Mouse (Mus musculus): ENCODE data around the gene Asap2.

Asap2 gene

GRCm38 (mm10) chr12:21166884-21167575 lies 176.8 kb downstream of the Asap2 start:
- no peak for DNase-seq (ENCODE audit: low spot score)

GRCm38 (mm10) chr12:21167741-21168140 lies 177.5 kb downstream of the Asap2 start:
- no peak for DNase-seq (ENCODE audit: low spot score)

- DNase-seq (ENCODE audit: low spot score), result no peak
These were observed 177.9 kb downstream of the Asap2 start for GRCm38 (mm10) chr12:21168149-21168548.

- DNase-seq (ENCODE audit: low spot score), result no peak
These were observed 181.7 kb downstream of the Asap2 start for GRCm38 (mm10) chr12:21171776-21172490.

GRCm38 (mm10) chr12:21173847-21174412 lies 183.7 kb downstream of the Asap2 start:
- no peak for DNase-seq (ENCODE audit: low spot score)

- DNase-seq (ENCODE audit: low spot score), result no peak
These were observed 186.1 kb downstream of the Asap2 start for GRCm38 (mm10) chr12:21176399-21176798.

GRCm38 (mm10) chr12:21177123-21177698 lies 187.0 kb downstream of the Asap2 start:
- no peak for DNase-seq (ENCODE audit: low spot score)

- DNase-seq (ENCODE audit: low spot score), result no peak
These were observed 189.8 kb downstream of the Asap2 start for GRCm38 (mm10) chr12:21180091-21180490.

GRCm38 (mm10) chr12:21182786-21183185 lies 192.5 kb downstream of the Asap2 start:
- DNase-seq (ENCODE audit: low spot score), result no peak

GRCm38 (mm10) chr12:21183321-21183720 lies 193.1 kb downstream of the Asap2 start:
- DNase-seq (ENCODE audit: low spot score), result no peak

GRCm38 (mm10) chr12:21186145-21186544 lies 195.9 kb downstream of the Asap2 start:
- no peak for DNase-seq (ENCODE audit: low spot score)

- no peak for DNase-seq (ENCODE audit: low spot score)
These were observed 198.6 kb downstream of the Asap2 start for GRCm38 (mm10) chr12:21188880-21189279.

GRCm38 (mm10) chr12:21191546-21191945 lies 201.3 kb downstream of the Asap2 start:
- DNase-seq (ENCODE audit: low spot score), result no peak

GRCm38 (mm10) chr12:21195497-21195896 lies 205.2 kb downstream of the Asap2 start:
- DNase-seq (ENCODE audit: low spot score), result no peak

- DNase-seq (ENCODE audit: low spot score), result no peak
These were observed 206.2 kb downstream of the Asap2 start for GRCm38 (mm10) chr12:21196420-21196819.

GRCm38 (mm10) chr12:21200613-21201012 lies 210.4 kb downstream of the Asap2 start:
- DNase-seq (ENCODE audit: low spot score), result no peak

- DNase-seq (ENCODE audit: low spot score), result no peak
These were observed 211.4 kb downstream of the Asap2 start for GRCm38 (mm10) chr12:21201485-21202269.

GRCm38 (mm10) chr12:21204701-21205312 lies 214.5 kb downstream of the Asap2 start:
- peak; percentile 73 for DNase-seq (ENCODE audit: low spot score)

- no peak for DNase-seq (ENCODE audit: low spot score)
These were observed 215.5 kb downstream of the Asap2 start for GRCm38 (mm10) chr12:21205799-21206198.

GRCm38 (mm10) chr12:21207422-21207821 lies 217.2 kb downstream of the Asap2 start:
- no peak for DNase-seq (ENCODE audit: low spot score)

- no peak for DNase-seq (ENCODE audit: low spot score)
These were observed 218.0 kb downstream of the Asap2 start for GRCm38 (mm10) chr12:21208172-21208795.

Measured in MN1 (cell line).